Mouse (Mus musculus): ENCODE data around the gene 2610001J05Rik.

2610001J05Rik gene

GRCm38 (mm10) chr6:13870919-13871624 is at the start of gene 2610001J05Rik:
Gene 2610001J05Rik (minus strand): TSS chr6:13871518.
- Histone ChIP-seq H3K27me3 (ENCODE audit: insufficient read depth, low read length) (no peaks in the 10 kb centered on the region), H3K9me3 (ENCODE audit: low read length) (no peaks in the 10 kb centered on the region), H3K36me3 (ENCODE audit: insufficient read depth, low read length) (peaks cover 26% of the 10 kb centered on the region), H3K4me3 (replicated peaks; ENCODE audit: low read length) (peak within 1 kb of the TSS; percentile 82), H3K4me1 (replicated peaks; ENCODE audit: low read depth, low read length) (peaks cover 12% of the 10 kb centered on the region)
- TF ChIP-seq CTCF (conservative IDR thresholded peaks at IDR 0.05; ENCODE audit: low read length) (no peak), POU5F1 (IDR thresholded peaks at IDR 0.05; ENCODE audit: borderline replicate concordance, low read length) (no peak), NANOG (IDR thresholded peaks at IDR 0.05; ENCODE audit: borderline replicate concordance, low read length) (no peak)

GRCm38 (mm10) chr6:13909762-13910537 is 38.6 kb upstream of the 2610001J05Rik start:
- no peaks in the 10 kb centered on the region for H3K36me3 ChIP-seq (ENCODE audit: insufficient read depth, low read length)
- H3K9me3 ChIP-seq (ENCODE audit: low read length) = no peaks in the 10 kb centered on the region
- no peaks in the 10 kb centered on the region for H3K27me3 ChIP-seq (ENCODE audit: insufficient read depth, low read length)
- H3K4me3 ChIP-seq (replicated peaks; ENCODE audit: low read length) = no peak overlapping the region
- peaks cover 5% of the 10 kb centered on the region; the same call in 1 of the 2 replicates for H3K4me1 ChIP-seq (replicated peaks; ENCODE audit: low read depth, low read length)
- TF ChIP-seq CTCF (conservative IDR thresholded peaks at IDR 0.05; ENCODE audit: low read length) (no peak), POU5F1 (IDR thresholded peaks at IDR 0.05; ENCODE audit: borderline replicate concordance, low read length) (no peak)

GRCm38 (mm10) chr6:13902941-13903627 is 31.8 kb upstream of the 2610001J05Rik start:
- no peak for TF ChIP-seq CTCF (conservative IDR thresholded peaks at IDR 0.05; ENCODE audit: low read length)
- no peak for TF ChIP-seq POU5F1 (IDR thresholded peaks at IDR 0.05; ENCODE audit: borderline replicate concordance, low read length)
- TF ChIP-seq NANOG (IDR thresholded peaks at IDR 0.05; ENCODE audit: borderline replicate concordance, low read length) = no peak
- Histone ChIP-seq H3K4me1 (replicated peaks; ENCODE audit: low read depth, low read length) (peaks cover 5% of the 10 kb centered on the region; the same call in 1 of the 2 replicates), H3K9me3 (ENCODE audit: low read length) (no peaks in the 10 kb centered on the region), H3K4me3 (replicated peaks; ENCODE audit: low read length) (no peak overlapping the region), H3K36me3 (ENCODE audit: insufficient read depth, low read length) (no peaks in the 10 kb centered on the region), H3K27me3 (ENCODE audit: insufficient read depth, low read length) (no peaks in the 10 kb centered on the region)

GRCm38 (mm10) chr6:13884877-13885592 is 13.7 kb upstream of the 2610001J05Rik start:
- no peak overlapping the region for H3K4me3 ChIP-seq (replicated peaks; ENCODE audit: low read length)
- no peaks in the 10 kb centered on the region for H3K27me3 ChIP-seq (ENCODE audit: insufficient read depth, low read length)
- no peaks in the 10 kb centered on the region for H3K4me1 ChIP-seq (replicated peaks; ENCODE audit: low read depth, low read length)
- H3K36me3 ChIP-seq (ENCODE audit: insufficient read depth, low read length) = peaks cover 12% of the 10 kb centered on the region; the same call in 1 of the 2 replicates
- H3K9me3 ChIP-seq (ENCODE audit: low read length) = no peaks in the 10 kb centered on the region
- TF ChIP-seq POU5F1 (IDR thresholded peaks at IDR 0.05; ENCODE audit: borderline replicate concordance, low read length) = no peak
- TF ChIP-seq NANOG (IDR thresholded peaks at IDR 0.05; ENCODE audit: borderline replicate concordance, low read length) = no peak
- no peak for TF ChIP-seq CTCF (conservative IDR thresholded peaks at IDR 0.05; ENCODE audit: low read length)

- Histone ChIP-seq H3K27me3 (ENCODE audit: insufficient read depth, low read length) (no peaks in the 10 kb centered on the region), H3K4me3 (replicated peaks; ENCODE audit: low read length) (no peak overlapping the region), H3K36me3 (ENCODE audit: insufficient read depth, low read length) (peaks cover 22% of the 10 kb centered on the region; the same call in 1 of the 2 replicates), H3K4me1 (replicated peaks; ENCODE audit: low read depth, low read length) (no peaks in the 10 kb centered on the region), H3K9me3 (ENCODE audit: low read length) (no peaks in the 10 kb centered on the region)
- no peak for TF ChIP-seq CTCF (conservative IDR thresholded peaks at IDR 0.05; ENCODE audit: low read length)
These were observed 11.6 kb upstream of the 2610001J05Rik start for GRCm38 (mm10) chr6:13882919-13883318.

- no peaks in the 10 kb centered on the region for H3K9me3 ChIP-seq (ENCODE audit: low read length)
- H3K4me3 ChIP-seq (replicated peaks; ENCODE audit: low read length) = no peak overlapping the region
- TF ChIP-seq CTCF (conservative IDR thresholded peaks at IDR 0.05; ENCODE audit: low read length) (no peak), POU5F1 (IDR thresholded peaks at IDR 0.05; ENCODE audit: borderline replicate concordance, low read length) (no peak), NANOG (IDR thresholded peaks at IDR 0.05; ENCODE audit: borderline replicate concordance, low read length) (no peak)
- H3K27me3 ChIP-seq (ENCODE audit: insufficient read depth, low read length) = no peaks in the 10 kb centered on the region
- H3K4me1 ChIP-seq (replicated peaks; ENCODE audit: low read depth, low read length) = peaks cover 12% of the 10 kb centered on the region
- peaks cover 15% of the 10 kb centered on the region; the same call in 1 of the 2 replicates for H3K36me3 ChIP-seq (ENCODE audit: insufficient read depth, low read length)
These were observed 2.6 kb upstream of the 2610001J05Rik start for GRCm38 (mm10) chr6:13873959-13874358.

- Histone ChIP-seq H3K4me3 (replicated peaks; ENCODE audit: low read length) (peak overlapping the region; percentile 82), H3K27me3 (ENCODE audit: insufficient read depth, low read length) (no peaks in the 10 kb centered on the region), H3K4me1 (replicated peaks; ENCODE audit: low read depth, low read length) (peaks cover 12% of the 10 kb centered on the region), H3K36me3 (ENCODE audit: insufficient read depth, low read length) (peaks cover 26% of the 10 kb centered on the region), H3K9me3 (ENCODE audit: low read length) (no peaks in the 10 kb centered on the region)
- TF ChIP-seq POU5F1 (IDR thresholded peaks at IDR 0.05; ENCODE audit: borderline replicate concordance, low read length) (no peak), NANOG (IDR thresholded peaks at IDR 0.05; ENCODE audit: borderline replicate concordance, low read length) (no peak), CTCF (conservative IDR thresholded peaks at IDR 0.05; ENCODE audit: low read length) (no peak)
These were observed 758 bp upstream of the 2610001J05Rik start for GRCm38 (mm10) chr6:13872076-13872475.

- H3K27me3 ChIP-seq (ENCODE audit: insufficient read depth, low read length) = no peaks in the 10 kb centered on the region
- peaks cover 12% of the 10 kb centered on the region for H3K4me1 ChIP-seq (replicated peaks; ENCODE audit: low read depth, low read length)
- H3K4me3 ChIP-seq (replicated peaks; ENCODE audit: low read length) = peak overlapping the region; percentile 82
- peaks cover 26% of the 10 kb centered on the region for H3K36me3 ChIP-seq (ENCODE audit: insufficient read depth, low read length)
- H3K9me3 ChIP-seq (ENCODE audit: low read length) = no peaks in the 10 kb centered on the region
- TF ChIP-seq NANOG (IDR thresholded peaks at IDR 0.05; ENCODE audit: borderline replicate concordance, low read length) (no peak), CTCF (conservative IDR thresholded peaks at IDR 0.05; ENCODE audit: low read length) (no peak), POU5F1 (IDR thresholded peaks at IDR 0.05; ENCODE audit: borderline replicate concordance, low read length) (no peak)
These were observed 274 bp upstream of the 2610001J05Rik start for GRCm38 (mm10) chr6:13871625-13871958.

Measured in E14TG2a.4 (cell line).